Mouse (Mus musculus) MEL (cell line): ENCODE results near the gene Ppp1r15a.

Experiments
- BHLHE40 ChIP-seq: IDR thresholded peaks from 2 replicates; pipeline ENCODE4 v1.6.1; 2012; ENCODE audit warnings: low read depth, mild to moderate bottlenecking, inconsistent platforms, low read length, improper control_type of control experiment, borderline replicate concordance
- CHD2 ChIP-seq: IDR thresholded peaks from 2 replicates; pipeline ENCODE4 v1.6.1; 2011; ENCODE audit warnings: low read length, improper control_type of control experiment
- CTCF ChIP-seq, 3 experiments: IDR thresholded peaks in 2 of 3; conservative IDR thresholded peaks in 1 of 3; 2 replicates each; pipeline ENCODE4 v1.5.1; 2011 to 2012; ENCODE audit warnings: low read length in 3 of 3, low read depth in 2 of 3, mild to moderate bottlenecking in 2 of 3, improper control_type of control experiment in 1 of 3, inconsistent platforms in 1 of 3, mixed read lengths in 1 of 3, moderate library complexity in 1 of 3; ENCODE audit not compliant: control insufficient read depth in 1 of 3, insufficient read depth in 1 of 3, poor library complexity in 1 of 3, severe bottlenecking in 1 of 3
- TBP ChIP-seq: IDR thresholded peaks from 2 replicates; pipeline ENCODE4 v1.8.0; 2011; ENCODE audit warnings: low read depth, low read length, improper control_type of control experiment

DNA sequence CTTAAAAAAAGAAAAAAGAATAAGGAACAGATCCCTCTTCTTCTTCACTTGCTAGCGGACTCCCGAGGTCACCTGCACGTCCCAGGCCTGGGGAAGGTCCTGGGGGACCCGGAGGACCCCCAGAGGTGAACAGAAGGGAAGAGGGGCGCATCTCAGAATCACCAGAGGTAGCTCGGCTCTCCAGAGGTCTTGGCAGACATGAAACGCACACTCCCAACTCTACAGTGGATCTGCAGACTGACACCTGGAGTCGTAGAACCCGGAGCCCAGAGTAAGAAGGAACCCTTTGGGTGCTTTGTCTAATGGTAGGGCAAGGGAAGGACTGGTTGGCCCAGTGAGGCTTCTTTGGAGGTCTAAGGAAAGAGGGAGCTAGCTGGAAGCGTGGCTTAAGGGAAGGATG, 11.5 kb upstream of the Ppp1r15a start:
- TF ChIP-seq BHLHE40: no peak
- no peak for TF ChIP-seq CHD2
- no peak for TF ChIP-seq CTCF (IDR thresholded peaks at IDR 0.05 in 2 of 3, conservative IDR thresholded peaks at IDR 0.05 in 1 of 3; ENCODE audit: control insufficient read depth in 1 of 3, insufficient read depth in 1 of 3, low read depth in 2 of 3, low read length in 3 of 3, poor library complexity in 1 of 3, severe bottlenecking in 1 of 3)
- no peak for TF ChIP-seq TBP
